ENCODE assay signal across 8 mouse cellular contexts in the genomic region with DNA sequence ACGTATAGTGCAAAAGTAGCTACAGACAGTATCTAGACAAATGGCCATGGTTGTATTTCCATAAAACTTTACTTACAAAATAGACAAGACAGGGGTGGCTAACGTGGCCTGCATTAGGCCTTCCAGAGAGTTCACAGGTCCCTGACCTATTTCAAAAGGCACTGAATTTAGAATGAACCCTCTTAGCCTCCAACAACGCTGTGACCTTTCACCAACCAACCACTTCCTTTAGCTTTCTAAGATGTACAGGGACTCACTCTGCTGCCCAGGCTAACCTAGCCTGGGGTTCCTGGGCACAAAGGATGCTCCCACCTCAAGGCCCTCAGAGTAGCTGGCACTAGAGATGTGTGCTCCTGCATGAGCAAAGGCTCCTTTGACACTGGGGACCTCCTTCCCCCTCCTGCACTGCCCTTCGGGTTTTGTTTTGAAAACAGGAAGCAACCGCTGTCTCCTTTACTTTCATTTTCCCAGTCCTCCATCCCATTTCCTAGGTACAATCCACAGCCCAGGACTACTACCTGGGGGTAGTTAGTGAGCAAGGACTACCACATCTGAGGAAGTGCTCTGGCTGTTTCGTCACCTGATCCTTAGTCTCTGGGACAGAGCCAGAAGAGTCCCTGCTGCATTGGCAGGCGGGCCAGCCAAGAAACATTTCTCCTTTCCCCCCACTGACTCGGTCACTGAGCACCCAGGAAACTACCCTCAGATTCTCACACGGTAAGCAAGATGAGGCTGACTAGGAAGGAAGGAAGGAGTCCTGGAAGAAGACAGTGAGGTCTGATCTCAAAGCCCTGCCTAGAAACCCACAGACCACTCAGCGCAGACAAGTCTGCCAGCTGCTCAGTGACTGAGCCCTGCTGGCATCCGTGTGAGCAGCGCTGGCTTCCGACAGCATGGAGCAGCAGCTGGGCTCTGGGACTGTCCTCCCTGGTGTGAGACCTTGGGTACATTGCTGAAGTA. TPM values are rescaled to one million over a fixed set of nuclear protein-coding genes. Genes with fewer than 3 reads are reported as not detected.
DNase-seq lines count a peak whose midpoint lies in the region; TF ChIP-seq lines count a peak whose summit lies in the region.

No protein-coding gene starts in this region.

- H3K4me1 ChIP-seq in CH12.LX (ENCODE audit: control insufficient read depth in 1 of 2, insufficient read depth in 2 of 2) = peaks cover 19 to 53% of the 10 kb centered on the region in 2 experiments
- H3K4me1 ChIP-seq in cortical plate, adult 2 months (ENCODE audit: control insufficient read depth, insufficient read depth, low read length) = no peaks in the 10 kb centered on the region

- dilution Hi-C loops in CH12.LX (cut with MboI; ENCODE audit: extremely low pct_ligation_motif_present, extremely low pct_unique_long_range_greater_than_20kb, low sequenced_read_pairs) = no loop called here

- H3K9ac ChIP-seq in CH12.LX (ENCODE audit: insufficient read depth, low read depth) = peak overlapping the region; percentile 57

- no peaks in the 10 kb centered on the region for H3K27me3 ChIP-seq in CH12.LX (replicated peaks)

- TF ChIP-seq POLR2A in CH12.LX (IDR thresholded peaks at IDR 0.05; ENCODE audit: low read depth, low read length) = peak; percentile 28; the same call in 1 of the 2 replicates
- no peak for TF ChIP-seq POLR2A in cortical plate, adult 2 months (IDR thresholded peaks at IDR 0.05; ENCODE audit: extremely low read depth, insufficient read depth, low read length)

- peak overlapping the region; percentile 47; the same call in 1 of the 2 replicates for H3K27ac ChIP-seq in CH12.LX (ENCODE audit: insufficient read depth, low read depth)
- H3K27ac ChIP-seq in cortical plate, adult 2 months (ENCODE audit: insufficient read depth, low read length) = peak overlapping the region; percentile 79; the same call in 1 of the 2 replicates

- H3K36me3 ChIP-seq in CH12.LX (replicated peaks in 1 of 2; ENCODE audit: control insufficient read depth in 1 of 2, insufficient read depth in 1 of 2, low read length in 1 of 2) = peaks cover 0 to 28% of the 10 kb centered on the region in 2 experiments

- TF ChIP-seq RAD21 in CH12.LX (IDR thresholded peaks at IDR 0.05; ENCODE audit: low read depth, low read length) = no peak

- H3K9me3 ChIP-seq in CH12.LX (replicated peaks; ENCODE audit: low read length) = no peaks in the 10 kb centered on the region

- no peak for TF ChIP-seq CTCF in CH12.LX (conservative IDR thresholded peaks at IDR 0.05 in 1 of 2, IDR thresholded peaks at IDR 0.05 in 1 of 2; ENCODE audit: low read depth in 2 of 2, low read length in 2 of 2)
- TF ChIP-seq CTCF in cortical plate, adult 2 months (IDR thresholded peaks at IDR 0.05; ENCODE audit: extremely low read depth, insufficient read depth, low read length) = no peak

- peak overlapping the region; percentile 66 for H3K4me2 ChIP-seq in CH12.LX (ENCODE audit: insufficient read depth, low read depth, poor library complexity, severe bottlenecking)

- DNase-seq in kidney, adult 18-20 months = peak; percentile 47
- no peak for DNase-seq in kidney, postnatal 4 days
- peak; percentile 39 for DNase-seq in CH12.LX (ENCODE audit: extremely low read depth)
- peak; percentile 81 for DNase-seq in induced T-regulatory cell, adult 2 months (ENCODE audit: low read depth)
- DNase-seq in lung, postnatal 25 days (ENCODE audit: low spot score) = peak; percentile 50
- DNase-seq in thymus, postnatal 25 days = peak; percentile 58
- no peak for DNase-seq in right cerebral cortex, postnatal 36 days (ENCODE audit: low spot score in 2 of 2)

- in situ Hi-C loops in CH12.LX (cut with MboI; ENCODE audit: low pct_ligation_motif_present, low pct_unique_long_range_greater_than_20kb, low sequenced_read_pairs) = loop anchor here (10.0 to 25.0 kb wide), 2 partner anchors 50 to 197 kb away; no protein-coding TSS in a partner anchor

- peak overlapping the region; percentile 41 to 52 (median 44) for H3K4me3 ChIP-seq in CH12.LX (replicated peaks in 1 of 3; ENCODE audit: low read depth in 2 of 3, low read length in 2 of 3, poor library complexity in 1 of 3)
- H3K4me3 ChIP-seq in cortical plate, adult 2 months (ENCODE audit: insufficient read depth, low read length) = peak overlapping the region; percentile 17; the same call in 1 of the 2 replicates

- peak; percentile 43; the same call in 1 of the 2 replicates for TF ChIP-seq EP300 in CH12.LX (IDR thresholded peaks at IDR 0.05; ENCODE audit: low read length)

- peaks cover 24% of the 10 kb centered on the region for H3K79me2 ChIP-seq in CH12.LX (replicated peaks; ENCODE audit: control insufficient read depth, extremely low read depth, insufficient read depth, poor library complexity, severe bottlenecking)

TF ChIP-seq in CH12.LX, 34 proteins besides CTCF, POLR2A, EP300 and RAD21:
- TF ChIP-seq POLR2AphosphoS2 (IDR thresholded peaks at IDR 0.05; ENCODE audit: low read depth, low read length) (no peak), MXI1 (IDR thresholded peaks at IDR 0.05; ENCODE audit: low read depth, low read length) (0 out of 2 replicates have a peak, but pooled peaks have one; percentile 6), CHD1 (IDR thresholded peaks at IDR 0.05; ENCODE audit: low read depth, low read length) (no peak), SIN3A (IDR thresholded peaks at IDR 0.05; ENCODE audit: low read length) (peak; percentile 6; the same call in 1 of the 2 replicates), ELF1 (IDR thresholded peaks at IDR 0.05; ENCODE audit: low read depth, low read length) (0 out of 2 replicates have a peak, but pooled peaks have one; percentile 32), UBTF (IDR thresholded peaks at IDR 0.05; ENCODE audit: low read depth, low read length) (0 out of 2 replicates have a peak, but pooled peaks have one; percentile 32), BHLHE40 (IDR thresholded peaks at IDR 0.05; ENCODE audit: low read depth, low read length) (0 out of 2 replicates have a peak, but pooled peaks have one; percentile 25), ETS1 (conservative IDR thresholded peaks at IDR 0.05; ENCODE audit: low read depth, low read length) (peak; percentile 16; the same call in 1 of the 2 replicates)

RNA-seq across cellular contexts. Expression of a gene that starts 8.9 kb away (rescaled TPM):
- total RNA-seq in CH12.LX (2012; rRNA removed) (12.6 and 14.7 TPM in 2 replicates), CH12.LX (2014; rRNA removed) (16.7 and 17.3 TPM in 2 replicates)
- 15.7 and 17.8 TPM in 2 replicates for polyA plus RNA-seq in CH12.LX (2012; ENCODE audit: insufficient read length, low read depth)
- polyA plus RNA-seq in cortical plate, adult 2 months (2012; rRNA removed) = 19.6 and 20.8 TPM in 2 replicates

Comparison
In these comparisons a context has a peak if more than half of its experiments do, and no peak if none do; other contexts are left out.
1. DNase-seq: peak in kidney, adult 18-20 months (single experiment), CH12.LX (single experiment), induced T-regulatory cell, adult 2 months (single experiment), lung, postnatal 25 days (single experiment) and thymus, postnatal 25 days (single experiment); none in kidney, postnatal 4 days (0 of 2) and right cerebral cortex, postnatal 36 days (0 of 2).